Mouse (Mus musculus) limb, embryonic 12.5 days (tissue): ENCODE measurements around the gene 4930518I15Rik. TPM values are rescaled to one million over a fixed set of nuclear protein-coding genes. Genes with fewer than 3 reads are reported as not detected.

Experiments used
- ATAC-seq: fragments of 200-750 bp; cut with Nextera tagmentation; 2 replicates; pipeline ENCODE4 v1.8.0; 2017; ENCODE audit warnings: low read depth, moderate TSS enrichment; ENCODE audit not compliant: insufficient number of reproducible peaks, insufficient read depth, low FRiP score, low TSS enrichment
- H3K27ac ChIP-seq: fragments of 300-500 bp; sonication (generic); 2 replicates; pipeline ENCODE4 v1.5.1; 2016; ENCODE audit warnings: mild to moderate bottlenecking, moderate library complexity
- H3K27me3 ChIP-seq: fragments of 300-500 bp; sonication (generic); 2 replicates; pipeline ENCODE4 v1.6.1; 2016; ENCODE audit warnings: mild to moderate bottlenecking, moderate library complexity
- H3K36me3 ChIP-seq: fragments of 300-500 bp; sonication (generic); 2 replicates; pipeline ENCODE4 v1.6.1; 2016; ENCODE audit warnings: mild to moderate bottlenecking, moderate library complexity
- H3K4me1 ChIP-seq: fragments of 300-500 bp; sonication (generic); replicated peaks from 2 replicates; pipeline ENCODE4 v1.6.1; 2016
- H3K4me2 ChIP-seq: fragments of 300-500 bp; sonication (generic); 2 replicates; pipeline ENCODE4 v1.6.1; 2016; ENCODE audit warnings: mild to moderate bottlenecking, moderate library complexity
- H3K4me3 ChIP-seq: fragments of 300-500 bp; sonication (generic); replicated peaks from 2 replicates; pipeline ENCODE4 v1.5.1; 2016; ENCODE audit warnings: mild to moderate bottlenecking
- H3K9ac ChIP-seq: fragments of 300-500 bp; sonication (generic); replicated peaks from 2 replicates; pipeline ENCODE4 v1.6.1; 2016; ENCODE audit warnings: mild to moderate bottlenecking, moderate library complexity
- H3K9me3 ChIP-seq: fragments of 300-500 bp; sonication (generic); 2 replicates; pipeline ENCODE4 v1.6.1; 2016; ENCODE audit warnings: mild to moderate bottlenecking, moderate library complexity
- WGBS: fragments of 180-500 bp; shearing (Covaris S2); methylation state at CpG from one replicate; pipeline ENCODE4 v1.1.7; 2016; 5-methylcytosine and 5-hydroxymethylcytosine counted together
- polyA plus RNA-seq: library from polyadenylated mRNA; unstranded; fragments of >200 nt; fragmentation: Nextera tagmentation; extraction: Ambion mirVana; gene quantifications from 2 replicates; pipeline ENCODE4 v1.2.1, GENCODE M21; 2016

The 4930518I15Rik gene
- polyA plus RNA-seq, 1 experiment from 2014 or later = 12.5 TPM

GRCm38 (mm10) chr2:156814344-156814801 lies 43.4 kb downstream of the 4930518I15Rik start:
- Histone ChIP-seq H3K27me3 (no peaks in the 10 kb centered on the region), H3K9me3 (no peaks in the 10 kb centered on the region), H3K36me3 (no peaks in the 10 kb centered on the region), H3K4me2 (0 out of 2 replicates have a peak overlapping the region, but pooled peaks have one; percentile 13), H3K27ac (peak overlapping the region; percentile 57), H3K4me3 (no peak overlapping the region), H3K4me1 (peaks cover 29% of the 10 kb centered on the region), H3K9ac (0 out of 2 replicates have a peak overlapping the region, but pooled peaks have one; percentile 12)
- 8% methylated on average over 8 of the region's 8 CpGs for WGBS
- ATAC-seq = no peak

GRCm38 (mm10) chr2:156811556-156811955 lies 46.2 kb downstream of the 4930518I15Rik start:
- ATAC-seq = no peak
- H3K4me3 ChIP-seq = no peak overlapping the region
- H3K27ac ChIP-seq = no peak overlapping the region
- no peak overlapping the region for H3K9ac ChIP-seq
- no peaks in the 10 kb centered on the region for H3K27me3 ChIP-seq
- no peaks in the 10 kb centered on the region for H3K9me3 ChIP-seq
- no peaks in the 10 kb centered on the region for H3K36me3 ChIP-seq
- 68% methylated on average over 5 of the region's 5 CpGs for WGBS
- peaks cover 29% of the 10 kb centered on the region for H3K4me1 ChIP-seq
- no peak overlapping the region for H3K4me2 ChIP-seq

DNA sequence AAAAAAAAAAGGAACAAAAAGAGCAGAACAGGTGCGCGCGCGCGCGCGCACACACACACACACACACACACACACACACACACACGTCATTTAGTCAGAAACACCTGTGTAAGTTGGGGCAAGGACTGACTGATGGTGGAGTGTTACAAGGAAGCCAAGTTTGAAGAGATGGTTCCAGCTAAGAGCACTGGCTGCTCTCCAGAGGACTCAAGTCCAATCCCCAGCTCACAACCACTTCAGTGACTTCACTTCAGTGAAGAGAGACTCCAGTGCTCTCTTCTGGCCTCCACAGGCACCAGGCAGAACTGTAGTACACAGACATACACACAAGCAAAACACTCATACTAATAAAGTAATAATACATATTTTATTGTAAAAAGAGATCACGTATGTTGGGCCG lies 47.0 kb downstream of the 4930518I15Rik start:
- H3K4me3 ChIP-seq = no peak overlapping the region
- no peaks in the 10 kb centered on the region for H3K27me3 ChIP-seq
- H3K9me3 ChIP-seq = no peaks in the 10 kb centered on the region
- no peak for ATAC-seq
- H3K4me1 ChIP-seq = peaks cover 27% of the 10 kb centered on the region
- H3K9ac ChIP-seq = no peak overlapping the region
- no peak overlapping the region for H3K27ac ChIP-seq
- no peaks in the 10 kb centered on the region for H3K36me3 ChIP-seq
- 90% methylated on average over 10 of the region's 10 CpGs for WGBS
- H3K4me2 ChIP-seq = no peak overlapping the region

- no peak overlapping the region for H3K4me2 ChIP-seq
- H3K36me3 ChIP-seq = no peaks in the 10 kb centered on the region
- H3K4me3 ChIP-seq = no peak overlapping the region
- H3K27ac ChIP-seq = no peak overlapping the region
- H3K27me3 ChIP-seq = no peaks in the 10 kb centered on the region
- WGBS = 51% methylated on average over 2 of the region's 2 CpGs
- ATAC-seq = no peak
- no peak overlapping the region for H3K9ac ChIP-seq
- peaks cover 16% of the 10 kb centered on the region for H3K4me1 ChIP-seq
- no peaks in the 10 kb centered on the region for H3K9me3 ChIP-seq
These were observed 48.2 kb downstream of the 4930518I15Rik start for GRCm38 (mm10) chr2:156809579-156809978.

GRCm38 (mm10) chr2:156806886-156807285 lies 50.9 kb downstream of the 4930518I15Rik start:
- H3K27me3 ChIP-seq = no peaks in the 10 kb centered on the region
- no peak overlapping the region for H3K4me2 ChIP-seq
- ATAC-seq = no peak
- 69% methylated on average over 6 of the region's 6 CpGs for WGBS
- no peaks in the 10 kb centered on the region for H3K9me3 ChIP-seq
- H3K27ac ChIP-seq = no peak overlapping the region
- no peak overlapping the region for H3K4me3 ChIP-seq
- H3K36me3 ChIP-seq = no peaks in the 10 kb centered on the region
- H3K4me1 ChIP-seq = no peaks in the 10 kb centered on the region; the same call in 1 of the 2 replicates
- H3K9ac ChIP-seq = no peak overlapping the region

Other genes starting within 250 kb of the 4930518I15Rik start
- 101 and 106 TPM in 2 replicates for gene Dlgap4, start 244.2 kb downstream of the 4930518I15Rik start, polyA plus RNA-seq
- gene Myl9, start 82.5 kb downstream of the 4930518I15Rik start, polyA plus RNA-seq = 103 and 121 TPM in 2 replicates
- gene Tgif2, start 17.9 kb downstream of the 4930518I15Rik start, polyA plus RNA-seq = 83.6 and 89.8 TPM in 2 replicates
- gene Rab5if, start 5.2 kb upstream of the 4930518I15Rik start, polyA plus RNA-seq = 177 and 190 TPM in 2 replicates
- gene Sla2, start 29.2 kb upstream of the 4930518I15Rik start, polyA plus RNA-seq = 0.58 and 0.76 TPM in 2 replicates
- gene Ndrg3, start 134.1 kb upstream of the 4930518I15Rik start, polyA plus RNA-seq = 42.0 TPM in 2 replicates
- gene Dsn1, start 149.2 kb upstream of the 4930518I15Rik start, polyA plus RNA-seq = 54.1 and 58.8 TPM in 2 replicates
- gene Soga1, start 221.3 kb upstream of the 4930518I15Rik start, polyA plus RNA-seq = 5.0 and 5.6 TPM in 2 replicates
- not detected in 2 replicates for gene Tldc2, start 229.1 kb upstream of the 4930518I15Rik start, polyA plus RNA-seq